In genomic region chr1:135133678-135134435, GRCm38 (mm10) we compare ENCODE assay signal across 18 mouse cellular contexts. TPM values are rescaled to one million over a fixed set of nuclear protein-coding genes. Genes with fewer than 3 reads are reported as not detected.
DNase-seq lines count a peak whose midpoint lies in the region; ATAC-seq and TF ChIP-seq lines count a peak whose summit lies in the region.
"Had no signal": no experiment of that assay in that cellular context is flagged by ENCODE, and none has a peak within 500 bp of the region (broad histone marks: within the 10 kb centered on the region; RNA-seq: fewer than 3 reads in every experiment).

No protein-coding gene starts in this region.

- peak overlapping the region; percentile 28 for H3K4me3 ChIP-seq in heart, embryonic 16.5 days (ENCODE audit: low read length)
- no peak overlapping the region for H3K4me3 ChIP-seq in limb, embryonic 10.5 days
- H3K4me3 ChIP-seq in layer of hippocampus, adult 2 months: no peak overlapping the region
- H3K4me3 ChIP-seq: forebrain, embryonic 10.5 days; heart, embryonic 13.5 days; limb, embryonic 15.5 days had no signal

- no peak for ATAC-seq in heart, embryonic 16.5 days (replicated peaks; ENCODE audit: extremely low read depth, insufficient read depth, low FRiP score)
- ATAC-seq in megakaryocyte progenitor cell, adult 5-6 weeks (replicated peaks; ENCODE audit: poor library complexity): peak; percentile 30
- ATAC-seq: hindbrain, postnatal 0 days had no signal

- intact Hi-C loops in heart, postnatal 36 days (cut with DNase I): no loop called here

- no peak overlapping the region; the same call in 1 of the 2 replicates for H3K27ac ChIP-seq in heart, embryonic 16.5 days (ENCODE audit: low read length)
- 0 out of 2 replicates have a peak overlapping the region, but pooled peaks have one; percentile 50 for H3K27ac ChIP-seq in limb, embryonic 10.5 days
- no peak overlapping the region for H3K27ac ChIP-seq in layer of hippocampus, adult 2 months
- H3K27ac ChIP-seq: heart, embryonic 13.5 days; hindbrain, postnatal 0 days; kidney, postnatal 0 days; limb, embryonic 15.5 days had no signal

- DNase-seq in heart, postnatal 36 days: no peak
- DNase-seq in limb, embryonic 10.5 days (ENCODE audit: low spot score): no peak
- DNase-seq in thymus, postnatal 36 days: peak; percentile 73 to 82
- DNase-seq in layer of hippocampus, adult 2 months (ENCODE audit: low spot score in 2 of 2): no peak
- DNase-seq in layer of hippocampus, adult 9-10 months (ENCODE audit: low spot score): no peak
- no peak for DNase-seq in testis, postnatal 14 days (ENCODE audit: low spot score)
- DNase-seq: adrenal gland, postnatal 36 days; cerebellum, adult 18-20 months; embryo, embryonic 11 days had no signal

- no peak overlapping the region for H3K9ac ChIP-seq in heart, embryonic 16.5 days (ENCODE audit: low read length)
- H3K9ac ChIP-seq: heart, embryonic 13.5 days; limb, embryonic 15.5 days had no signal

- WGBS in heart, embryonic 16.5 days: 75% methylated on average over 10 of the region's 10 CpGs
- 82% methylated on average over 10 of the region's 10 CpGs for WGBS in limb, embryonic 10.5 days

- no peaks in the 10 kb centered on the region for H3K36me3 ChIP-seq in heart, embryonic 16.5 days (ENCODE audit: control insufficient read depth, insufficient read depth)
- no peaks in the 10 kb centered on the region for H3K36me3 ChIP-seq in limb, embryonic 10.5 days
- H3K36me3 ChIP-seq: forebrain, embryonic 10.5 days; heart, embryonic 13.5 days; limb, embryonic 15.5 days had no signal

- peaks cover 8% of the 10 kb centered on the region for H3K4me1 ChIP-seq in heart, embryonic 16.5 days (ENCODE audit: control insufficient read depth, insufficient read depth, low read length)
- H3K4me1 ChIP-seq in limb, embryonic 10.5 days: peaks cover 35% of the 10 kb centered on the region

- H3K27me3 ChIP-seq in heart, embryonic 16.5 days (ENCODE audit: control insufficient read depth, insufficient read depth, low read length): peaks cover 13% of the 10 kb centered on the region
- peaks cover 14% of the 10 kb centered on the region for H3K27me3 ChIP-seq in limb, embryonic 10.5 days (ENCODE audit: low read depth, poor library complexity, severe bottlenecking)

- no peaks in the 10 kb centered on the region for H3K9me3 ChIP-seq in heart, embryonic 16.5 days (replicated peaks; ENCODE audit: control insufficient read depth, low read length)
- H3K9me3 ChIP-seq in limb, embryonic 10.5 days (replicated peaks): no peaks in the 10 kb centered on the region
- H3K9me3 ChIP-seq: forebrain, embryonic 10.5 days; heart, embryonic 13.5 days; limb, embryonic 15.5 days had no signal

- no peak for TF ChIP-seq CTCF in layer of hippocampus, adult 2 months (conservative IDR thresholded peaks at IDR 0.05)

- peak overlapping the region; percentile 14 for H3K4me2 ChIP-seq in heart, embryonic 16.5 days (ENCODE audit: low read depth, low read length)
- H3K4me2 ChIP-seq: heart, embryonic 13.5 days; limb, embryonic 15.5 days; midbrain, embryonic 11.5 days had no signal

RNA-seq across cellular contexts. Expression of gene Ptpn7, which starts 1.4 kb away (rescaled TPM):
- 7.3 and 20.5 TPM in 2 replicates for polyA plus RNA-seq in heart, embryonic 16.5 days (2015; fragmentation: Nextera tagmentation; extraction: Ambion mirVana)
- under 1 TPM; 0.69 to 0.70 TPM for total RNA-seq in heart, postnatal 36 days (2021)
- polyA plus RNA-seq in limb, embryonic 10.5 days (2016; fragmentation: Nextera tagmentation; extraction: Ambion mirVana): 1.4 and 1.9 TPM in 2 replicates
- total RNA-seq in megakaryocyte progenitor cell, adult 5-6 weeks (2015): 75.0 and 75.4 TPM in 2 replicates
- total RNA-seq in megakaryocyte progenitor cell, adult 5-6 weeks (2017): 103 and 112 TPM in 2 replicates
- total RNA-seq in layer of hippocampus, adult 2 months (2021): not detected
- total RNA-seq: layer of hippocampus, postnatal 14 days had no signal

RNA-seq across cellular contexts. Expression of gene Arl8a, which starts 12.8 kb away (rescaled TPM):
- 40.2 and 43.9 TPM in 2 replicates for polyA plus RNA-seq in heart, embryonic 16.5 days (2015; fragmentation: Nextera tagmentation; extraction: Ambion mirVana)
- 10 to 100 TPM; 21.1 to 26.7 TPM for total RNA-seq in heart, postnatal 36 days (2021)
- polyA plus RNA-seq in limb, embryonic 10.5 days (2016; fragmentation: Nextera tagmentation; extraction: Ambion mirVana): 32.7 and 42.2 TPM in 2 replicates
- total RNA-seq in megakaryocyte progenitor cell, adult 5-6 weeks (2015): 32.1 and 35.1 TPM in 2 replicates
- total RNA-seq in megakaryocyte progenitor cell, adult 5-6 weeks (2017): 18.4 and 19.9 TPM in 2 replicates
- 100 to 1,000 TPM; 247 to 258 TPM for total RNA-seq in layer of hippocampus, adult 2 months (2021)

RNA-seq across cellular contexts. Expression of gene Lgr6, which starts 28.8 kb away (rescaled TPM):
- 2.5 and 4.6 TPM in 2 replicates for polyA plus RNA-seq in heart, embryonic 16.5 days (2015; fragmentation: Nextera tagmentation; extraction: Ambion mirVana)
- 10 to 100 TPM; 15.6 to 19.8 TPM for total RNA-seq in heart, postnatal 36 days (2021)
- polyA plus RNA-seq in limb, embryonic 10.5 days (2016; fragmentation: Nextera tagmentation; extraction: Ambion mirVana): 0.56 and 0.75 TPM in 2 replicates
- total RNA-seq in megakaryocyte progenitor cell, adult 5-6 weeks (2015): 0.05 TPM in 1 of 2 replicates, not detected in the other
- 0.08 TPM in 1 of 2 replicates, not detected in the other for total RNA-seq in megakaryocyte progenitor cell, adult 5-6 weeks (2017)
- 1 to 10 TPM; 2.4 TPM for total RNA-seq in layer of hippocampus, adult 2 months (2021)

RNA-seq across cellular contexts. Expression of gene Gpr37l1, which starts 33.6 kb away (rescaled TPM):
- not detected in 2 replicates for polyA plus RNA-seq in heart, embryonic 16.5 days (2015; fragmentation: Nextera tagmentation; extraction: Ambion mirVana)
- total RNA-seq in heart, postnatal 36 days (2021): 1 to 10 TPM in 1 of 2 experiments, under 1 TPM in 1; 0.92 to 1.0 TPM
- polyA plus RNA-seq in limb, embryonic 10.5 days (2016; fragmentation: Nextera tagmentation; extraction: Ambion mirVana): not detected in 2 replicates
- total RNA-seq in megakaryocyte progenitor cell, adult 5-6 weeks (2015): not detected in 2 replicates
- total RNA-seq in megakaryocyte progenitor cell, adult 5-6 weeks (2017): not detected in 2 replicates
- total RNA-seq in layer of hippocampus, adult 2 months (2021): 100 to 1,000 TPM; 193 to 194 TPM
- polyA plus RNA-seq: forebrain, embryonic 10.5 days; heart, embryonic 13.5 days; kidney, postnatal 0 days; limb, embryonic 15.5 days; midbrain, embryonic 11.5 days had no signal

Comparison
In these comparisons a context has a peak if more than half of its experiments do, and no peak if none do; other contexts are left out.
1. DNase-seq: peak in thymus, postnatal 36 days (2 of 2); none in heart, postnatal 36 days (0 of 2), limb, embryonic 10.5 days (single experiment), layer of hippocampus, adult 2 months (0 of 2), layer of hippocampus, adult 9-10 months (single experiment) and testis, postnatal 14 days (single experiment).
2. RNA of gene Ptpn7, which starts 1.4 kb away (total RNA-seq): 75.0 to 112 TPM in megakaryocyte progenitor cell, adult 5-6 weeks; 0.69 to 0.70 TPM in heart, postnatal 36 days and not detected in layer of hippocampus, adult 2 months; every median in the first group is over 10 times any median in the second.
3. RNA of gene Arl8a, which starts 12.8 kb away (total RNA-seq): 247 to 258 TPM in layer of hippocampus, adult 2 months; 18.4 to 35.1 TPM in megakaryocyte progenitor cell, adult 5-6 weeks and 21.1 to 26.7 TPM in heart, postnatal 36 days; every median in the first group is over 4 times any median in the second.
4. RNA of gene Lgr6, which starts 28.8 kb away (total RNA-seq): 15.6 to 19.8 TPM in heart, postnatal 36 days; 2.4 TPM in layer of hippocampus, adult 2 months and 0.05 to 0.08 TPM in megakaryocyte progenitor cell, adult 5-6 weeks; every median in the first group is over 4 times any median in the second.